Mouse (Mus musculus) inflammation-experienced regulatory T-cells, adult 6 months (primary cell): ENCODE results near the gene Tmie. TPM values are rescaled to one million over a fixed set of nuclear protein-coding genes. Genes with fewer than 3 reads are reported as not detected.
"Not testable (repeated sequence)": the region's sequence is repeated elsewhere in the genome, so short reads cannot be mapped to it uniquely, and the experiment has no call there.

Experiments used
- ATAC-seq: one replicate; pipeline ENCODE4 v1.8.0; 2017
- polyA plus RNA-seq, 3 experiments: library from polyadenylated mRNA; unstranded; fragments of 100-300 nt; shearing (Covaris generic); gene quantifications; one replicate each; pipeline ENCODE4 v1.2.1; 2017

The Tmie gene
- polyA plus RNA-seq, 3 experiments from 2014 or later: 0.73 to 4.1 (median 2.9) TPM

DNA sequence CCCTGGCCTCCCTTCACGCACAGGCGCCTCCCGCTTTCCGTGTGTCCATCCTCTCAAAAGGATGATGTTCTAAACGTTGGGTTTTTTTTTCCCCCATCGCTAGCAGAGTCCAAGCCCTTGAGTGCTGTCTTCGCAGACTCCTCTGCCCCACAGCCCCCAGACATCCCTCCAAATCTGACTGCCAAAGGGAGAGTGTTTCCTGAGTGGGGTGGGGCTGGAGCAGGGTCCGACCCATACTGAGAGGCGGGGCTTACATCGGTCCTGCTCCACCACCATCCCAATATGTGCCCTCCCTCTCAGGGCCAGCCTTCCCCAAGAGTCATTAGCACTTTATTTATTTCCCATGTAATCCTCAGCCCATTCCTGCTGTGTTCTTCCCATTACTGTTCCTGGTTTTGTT, 45.0 kb downstream of the Tmie start:
- ATAC-seq: no peak

DNA sequence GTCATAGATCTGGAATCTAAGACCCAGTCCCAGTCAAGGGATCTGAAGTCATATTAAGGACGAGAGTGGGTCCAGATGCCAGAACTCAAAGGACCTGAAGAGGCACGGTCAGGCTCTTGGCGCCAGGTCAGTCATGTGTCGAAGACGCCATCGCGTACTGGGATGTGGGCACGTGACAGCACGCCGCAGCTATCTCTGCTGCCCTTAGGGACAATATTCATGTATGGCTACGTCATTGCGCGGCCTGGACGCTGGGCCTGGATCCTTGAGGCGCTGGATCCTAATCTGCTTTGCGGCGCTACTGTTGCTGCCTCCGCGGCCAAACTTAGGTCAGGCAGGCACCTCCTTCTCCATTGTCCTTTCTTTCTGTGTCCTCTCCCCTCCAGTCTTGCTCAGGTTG, 45.5 kb downstream of the Tmie start, which contains the start of gene Prss45:
TSS of gene Prss45 (plus strand) at position 178 of the 400 bp plus-strand sequence.
- ATAC-seq: no peak

DNA sequence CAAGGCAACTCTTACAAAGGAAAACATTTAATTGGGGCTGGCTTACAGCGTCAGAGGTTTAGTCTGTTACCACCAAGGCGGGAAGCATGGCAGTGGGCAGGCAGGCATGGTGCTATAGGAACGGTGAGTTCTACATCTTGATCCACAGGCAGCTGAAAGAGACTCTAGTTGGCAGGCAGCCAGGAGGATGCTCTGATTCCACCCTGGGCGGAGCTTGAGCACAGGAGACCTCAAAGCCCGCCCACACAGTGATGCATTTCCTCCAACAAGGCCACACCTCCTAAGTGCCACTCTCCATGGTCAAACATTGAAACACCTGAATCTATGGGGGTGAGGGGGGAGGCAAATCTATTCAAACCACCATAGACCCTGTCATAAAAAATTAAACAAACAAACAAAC, 46.9 kb downstream of the Tmie start:
- ATAC-seq: no peak

DNA sequence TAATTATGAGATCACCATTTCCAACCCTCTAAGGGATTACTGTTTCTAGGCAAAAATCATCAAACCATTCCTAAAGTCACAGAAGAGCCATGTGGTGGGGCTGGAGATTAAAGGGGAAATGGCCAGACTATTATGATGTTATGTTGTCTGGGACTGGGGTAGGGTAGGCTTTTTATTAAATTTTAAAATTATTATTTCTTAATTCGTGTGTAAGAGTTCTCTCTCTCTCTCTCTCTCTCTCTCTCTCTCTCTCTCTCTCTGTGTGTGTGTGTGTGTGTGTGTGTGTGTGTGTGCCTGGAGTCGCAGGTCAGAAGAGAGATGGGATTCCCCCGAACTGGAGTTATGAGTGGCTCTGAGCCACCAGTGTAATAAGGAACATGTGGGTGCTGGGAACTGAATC, 53.5 kb downstream of the Tmie start, which contains the start of gene Prss43:
TSS of gene Prss43 (plus strand) at position 301 of the 400 bp plus-strand sequence.
- no peak for ATAC-seq

DNA sequence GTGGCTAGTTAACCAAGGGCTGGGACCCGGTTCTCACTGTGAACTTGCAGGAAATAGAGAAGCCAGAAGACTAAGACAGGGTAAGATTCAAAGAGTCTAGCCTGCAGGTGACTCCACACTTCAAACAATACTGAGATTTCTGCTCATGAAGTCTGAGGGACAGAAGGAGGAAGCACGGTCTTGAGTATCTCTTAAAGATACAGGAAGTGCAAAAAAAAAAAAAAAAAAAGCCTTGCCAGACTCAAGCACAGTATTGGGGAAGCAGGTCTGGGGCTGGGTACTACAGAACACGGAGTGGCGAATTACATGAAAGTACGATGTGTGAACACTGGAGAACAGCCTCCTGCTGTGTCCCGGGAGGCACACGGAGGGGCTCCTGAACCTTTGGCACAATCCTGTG, 54.1 kb downstream of the Tmie start:
- no peak for ATAC-seq

DNA sequence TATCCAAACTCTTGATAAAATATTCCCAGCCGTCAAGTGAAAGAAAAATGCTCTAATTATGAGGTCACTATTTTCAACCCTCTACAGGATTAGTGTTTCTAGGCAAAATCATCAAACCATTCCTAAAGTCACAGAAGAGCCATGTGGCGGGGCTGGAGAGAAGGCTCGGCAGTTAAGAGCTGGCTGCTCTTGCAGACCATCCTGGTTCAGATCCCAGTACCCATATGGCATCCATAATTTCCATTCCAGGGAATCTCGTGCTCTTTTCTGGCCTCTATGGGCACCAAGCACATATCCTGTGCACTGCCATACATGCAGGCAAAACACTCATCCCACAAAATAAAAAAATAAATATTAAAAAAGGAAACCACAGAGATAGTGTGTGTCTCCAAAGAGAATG, 54.5 kb downstream of the Tmie start:
- ATAC-seq: no peak

DNA sequence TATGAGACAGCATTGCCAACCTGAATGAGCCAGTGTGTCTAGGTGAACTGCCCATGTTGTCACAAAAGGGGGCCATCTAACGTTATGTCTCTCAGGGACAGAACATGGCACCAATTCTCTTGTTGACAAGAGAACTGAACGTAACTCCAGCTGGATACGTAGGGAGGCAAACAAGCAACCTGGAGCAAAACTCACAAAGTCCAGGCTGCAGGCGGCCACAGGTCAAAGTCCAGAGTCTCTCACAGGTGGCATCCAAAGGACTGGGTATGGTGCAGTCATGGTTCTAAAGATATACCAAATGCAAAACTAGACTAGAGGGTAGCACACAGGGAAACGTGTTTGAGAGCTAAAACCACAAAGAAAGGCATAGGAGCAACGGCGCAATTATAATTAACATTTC, 58.5 kb downstream of the Tmie start:
- no peak for ATAC-seq

DNA sequence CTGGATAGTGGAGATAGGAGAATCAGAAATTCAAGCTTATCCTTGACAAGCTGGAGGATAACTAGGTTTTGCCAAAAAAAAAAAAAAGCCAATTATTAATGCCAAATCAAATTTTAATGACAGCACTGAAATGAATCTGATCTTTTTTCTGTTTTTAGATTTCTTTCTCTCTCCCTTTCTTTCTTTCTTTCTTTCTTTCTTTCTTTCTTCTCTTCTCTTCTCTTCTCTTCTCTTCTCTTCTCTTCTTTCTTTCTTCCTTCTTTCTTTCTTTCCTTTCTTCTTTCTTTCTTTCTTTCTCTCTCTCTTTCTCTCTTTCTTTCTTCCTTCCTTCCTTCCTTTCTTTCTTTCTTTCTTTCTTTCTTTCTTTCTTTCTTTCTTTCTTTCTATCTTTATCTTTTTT, 59.4 kb downstream of the Tmie start:
- ATAC-seq: not testable (repeated sequence)

Other genes starting within 250 kb of the Tmie start
- 10 to 100 TPM; 20.0 to 42.0 (median 21.1) TPM for gene Nbeal2, start 226.0 kb downstream of the Tmie start, polyA plus RNA-seq
- gene Ccdc12, start 223.6 kb downstream of the Tmie start, polyA plus RNA-seq: 100 to 1,000 TPM; 222 to 259 (median 234) TPM
- not detected for gene Myl3, start 138.3 kb downstream of the Tmie start, polyA plus RNA-seq
- not detected for gene Pth1r, start 133.0 kb downstream of the Tmie start, polyA plus RNA-seq
- gene Prss42, start 81.9 kb downstream of the Tmie start, polyA plus RNA-seq: not detected
- gene Prss44, start 66.1 kb downstream of the Tmie start, polyA plus RNA-seq: not detected
- gene Prss43, start 53.4 kb downstream of the Tmie start, polyA plus RNA-seq: not detected
- not detected for gene Prss45, start 45.5 kb downstream of the Tmie start, polyA plus RNA-seq
- gene Prss46, start 35.6 kb downstream of the Tmie start, polyA plus RNA-seq: not detected
- gene Prss50, start 22.1 kb downstream of the Tmie start, polyA plus RNA-seq: not detected
- 10 to 100 TPM in 2 of 3 experiments, 1 to 10 TPM in 1; 2.5 to 16.8 (median 15.8) TPM for gene Als2cl, start 243 bp downstream of the Tmie start, polyA plus RNA-seq
- gene Fam240a, start 36.7 kb upstream of the Tmie start, polyA plus RNA-seq: not detected
- 1 to 10 TPM in 2 of 3 experiments, under 1 TPM in 1; 0.73 to 2.6 (median 2.5) TPM for gene Tdgf1, start 66.0 kb upstream of the Tmie start, polyA plus RNA-seq
- gene Lrrc2, start 71.4 kb upstream of the Tmie start, polyA plus RNA-seq: under 1 TPM in 2 of 3 experiments, not detected in 1; 0.20 to 0.42 TPM
- gene Rtp3, start 110.5 kb upstream of the Tmie start, polyA plus RNA-seq: not detected
- 1 to 10 TPM in 1 of 3 experiments, not detected in 2; 2.5 TPM for gene Ltf, start 139.2 kb upstream of the Tmie start, polyA plus RNA-seq
- gene Ccrl2, start 177.4 kb upstream of the Tmie start, polyA plus RNA-seq: 10 to 100 TPM; 15.0 to 18.1 (median 17.3) TPM
- gene Lrrfip2, start 237.5 kb upstream of the Tmie start, polyA plus RNA-seq: 10 to 100 TPM in 2 of 3 experiments, 1 to 10 TPM in 1; 8.4 to 17.2 (median 17.0) TPM